Mouse (Mus musculus) frontal cortex, postnatal 14 days (tissue): ENCODE data around the gene Fbxo28.

ENCODE experiments used
- DNase-seq, 2 experiments: peaks; one replicate each; pipeline ENCODE4 v3.0.0; 2022; ENCODE audit warnings: low spot score in 2 of 2

Gene Fbxo28

GRCm38 (mm10) chr1:182340821-182341781 lies at the start of gene Fbxo28:
Fbxo28 (minus strand) TSS chr1:182341629.
- DNase-seq = peak; percentile 68 to 78

GRCm38 (mm10) chr1:182388729-182389128 lies 47.3 kb upstream of the Fbxo28 start:
- no peak for DNase-seq

- DNase-seq = no peak
Measured at GRCm38 (mm10) chr1:182386449-182386848, 45.0 kb upstream of the Fbxo28 start.

- DNase-seq = no peak
Measured at GRCm38 (mm10) chr1:182383096-182383495, 41.7 kb upstream of the Fbxo28 start.

- DNase-seq = no peak
Measured at GRCm38 (mm10) chr1:182381327-182381726, 39.9 kb upstream of the Fbxo28 start.

GRCm38 (mm10) chr1:182380683-182381082 lies 39.3 kb upstream of the Fbxo28 start:
- no peak for DNase-seq

GRCm38 (mm10) chr1:182378876-182379275 lies 37.4 kb upstream of the Fbxo28 start:
- DNase-seq = no peak

GRCm38 (mm10) chr1:182378205-182378835 lies 36.9 kb upstream of the Fbxo28 start:
- no peak for DNase-seq

GRCm38 (mm10) chr1:182377519-182377918 lies 36.1 kb upstream of the Fbxo28 start:
- DNase-seq = no peak

GRCm38 (mm10) chr1:182376826-182377225 lies 35.4 kb upstream of the Fbxo28 start:
- no peak for DNase-seq

- DNase-seq = peak in 1 of 2 experiments; percentile 7
Measured at GRCm38 (mm10) chr1:182376221-182376620, 34.8 kb upstream of the Fbxo28 start.

GRCm38 (mm10) chr1:182371891-182372290 lies 30.5 kb upstream of the Fbxo28 start:
- DNase-seq = no peak

GRCm38 (mm10) chr1:182369435-182369834 lies 28.0 kb upstream of the Fbxo28 start:
- DNase-seq = no peak

- no peak for DNase-seq
Measured at GRCm38 (mm10) chr1:182368782-182369181, 27.4 kb upstream of the Fbxo28 start.

GRCm38 (mm10) chr1:182368309-182368708 lies 26.9 kb upstream of the Fbxo28 start:
- DNase-seq = no peak

- no peak for DNase-seq
Measured at GRCm38 (mm10) chr1:182363683-182364404, 22.4 kb upstream of the Fbxo28 start.

GRCm38 (mm10) chr1:182362703-182363102 lies 21.3 kb upstream of the Fbxo28 start:
- DNase-seq = no peak

GRCm38 (mm10) chr1:182358133-182358532 lies 16.7 kb upstream of the Fbxo28 start:
- no peak for DNase-seq

- no peak for DNase-seq
Measured at GRCm38 (mm10) chr1:182354504-182355147, 13.2 kb upstream of the Fbxo28 start.

- DNase-seq = no peak
Measured at GRCm38 (mm10) chr1:182349557-182349956, 8.1 kb upstream of the Fbxo28 start.

- no peak for DNase-seq
Measured at GRCm38 (mm10) chr1:182346491-182346890, 5.1 kb upstream of the Fbxo28 start.

- no peak for DNase-seq
Measured at GRCm38 (mm10) chr1:182345857-182346256, 4.4 kb upstream of the Fbxo28 start.
